Mouse (Mus musculus): ENCODE measurements around the gene Cops2.

Cops2 gene

GRCm38 (mm10) chr2:125820397-125820796 is 38.5 kb downstream of the Cops2 start:
- DNase-seq: no peak

DNA sequence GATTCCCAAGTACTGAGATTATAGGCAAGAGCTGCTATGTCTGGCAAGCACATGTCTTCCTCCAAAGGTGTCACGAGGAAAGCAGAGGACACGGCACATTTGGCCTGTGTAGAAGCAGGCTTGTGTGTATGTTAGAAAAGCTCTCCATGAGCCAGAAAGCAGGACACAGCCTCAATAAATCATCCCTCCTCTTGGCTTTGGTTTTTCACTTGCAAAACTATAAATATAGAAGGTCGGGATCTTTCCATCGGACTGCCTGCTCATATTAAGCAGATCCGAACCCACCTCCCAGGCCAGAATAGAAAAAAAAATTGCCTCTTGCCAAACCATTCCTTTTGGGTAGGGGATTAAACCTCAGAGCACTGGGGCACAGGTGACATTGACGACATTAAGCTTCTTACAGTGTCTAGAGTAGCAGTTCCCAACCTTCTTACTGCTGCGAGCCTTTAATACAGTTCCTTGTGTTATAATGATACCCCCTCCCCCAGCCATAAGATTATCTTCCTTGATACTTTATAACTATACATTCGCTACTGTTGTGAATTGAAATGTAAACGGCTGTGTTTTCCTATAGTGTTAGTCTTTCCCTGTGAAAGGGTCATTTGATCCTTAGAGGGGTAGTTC is 44.9 kb downstream of the Cops2 start:
- DNase-seq: no peak

DNA sequence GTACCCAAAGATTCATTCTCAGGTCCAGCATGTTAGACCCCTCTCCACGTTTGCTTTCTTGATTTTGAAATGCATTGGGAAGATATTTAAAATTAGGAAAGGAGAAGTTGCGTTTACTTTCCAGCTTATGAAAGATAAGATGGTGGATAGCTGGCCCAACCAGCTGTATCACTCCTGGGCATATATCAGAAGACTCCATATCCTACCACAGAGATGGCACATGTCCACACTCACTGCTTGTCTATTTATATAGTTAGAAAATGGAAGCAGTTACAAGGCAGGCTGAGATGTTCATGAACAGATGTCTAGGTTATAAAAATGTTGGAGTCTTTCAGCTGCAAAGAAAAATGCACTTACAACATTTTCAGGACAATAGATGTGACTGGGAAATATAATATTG is 47.6 kb downstream of the Cops2 start:
- no peak for DNase-seq

DNA sequence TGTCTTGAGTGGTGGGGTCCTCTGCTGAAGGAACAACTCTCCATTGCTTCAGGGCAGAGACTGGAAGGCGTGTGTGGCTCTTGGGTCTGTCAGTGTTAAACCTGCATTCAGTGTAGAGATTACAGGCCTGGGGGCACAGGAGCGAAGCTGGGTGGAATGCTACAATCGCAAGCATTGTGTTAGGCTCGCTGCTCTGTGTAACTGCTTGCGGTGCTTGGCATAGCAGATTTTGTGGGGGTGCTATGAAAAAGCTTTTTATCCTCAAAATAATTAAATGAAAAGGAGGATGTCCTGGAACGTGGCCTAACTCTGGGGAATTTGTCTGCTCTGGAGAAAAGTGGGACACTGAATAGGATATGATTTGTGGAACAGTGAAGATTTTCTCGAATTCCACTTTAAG is 49.4 kb downstream of the Cops2 start:
- DNase-seq: no peak

DNA sequence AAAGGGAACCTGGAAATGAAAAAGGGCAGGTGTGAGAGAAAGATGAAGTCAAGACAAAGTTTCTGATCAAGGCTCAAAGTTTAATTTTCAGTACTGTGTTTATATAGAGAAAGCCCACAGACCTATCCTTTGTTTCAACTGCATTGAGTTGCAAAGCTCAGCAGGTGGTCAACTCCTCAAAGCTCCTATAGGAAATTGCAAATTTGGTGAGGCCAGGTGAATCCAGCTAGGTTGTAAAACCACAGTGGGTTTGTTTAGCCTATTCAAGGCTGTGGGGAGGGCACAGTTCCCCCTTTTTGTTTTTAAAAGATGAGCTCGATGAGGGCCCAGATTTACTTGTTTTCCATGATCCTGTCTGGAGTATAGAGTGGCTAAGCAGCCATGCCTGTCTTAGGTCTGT is 53.1 kb downstream of the Cops2 start:
- DNase-seq: no peak

DNA sequence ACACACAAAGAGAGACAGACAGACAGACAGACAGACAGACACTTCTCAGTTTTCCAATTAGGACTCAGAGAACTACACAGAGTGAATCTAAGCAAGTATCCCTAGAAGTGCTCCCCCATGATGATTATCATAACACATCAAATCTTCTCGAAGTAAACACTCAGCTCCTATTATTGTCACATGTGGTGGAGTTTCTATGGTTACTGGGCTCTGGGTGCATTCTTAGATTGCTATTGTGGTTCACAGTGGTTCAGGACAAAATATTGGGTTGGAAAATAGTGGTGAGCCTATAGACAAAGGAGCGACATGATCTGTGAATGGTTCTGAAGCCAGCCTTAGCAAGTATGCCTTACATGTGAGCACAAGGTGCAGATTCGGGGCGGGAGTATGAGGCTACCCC is 57.0 kb downstream of the Cops2 start:
- no peak for DNase-seq

GRCm38 (mm10) chr2:125801038-125801437 is 57.9 kb downstream of the Cops2 start:
- no peak for DNase-seq

- DNase-seq: no peak
Measured at GRCm38 (mm10) chr2:125800428-125800827, 58.5 kb downstream of the Cops2 start.

- DNase-seq: no peak
Measured at GRCm38 (mm10) chr2:125797872-125798271, 61.1 kb downstream of the Cops2 start.

DNA sequence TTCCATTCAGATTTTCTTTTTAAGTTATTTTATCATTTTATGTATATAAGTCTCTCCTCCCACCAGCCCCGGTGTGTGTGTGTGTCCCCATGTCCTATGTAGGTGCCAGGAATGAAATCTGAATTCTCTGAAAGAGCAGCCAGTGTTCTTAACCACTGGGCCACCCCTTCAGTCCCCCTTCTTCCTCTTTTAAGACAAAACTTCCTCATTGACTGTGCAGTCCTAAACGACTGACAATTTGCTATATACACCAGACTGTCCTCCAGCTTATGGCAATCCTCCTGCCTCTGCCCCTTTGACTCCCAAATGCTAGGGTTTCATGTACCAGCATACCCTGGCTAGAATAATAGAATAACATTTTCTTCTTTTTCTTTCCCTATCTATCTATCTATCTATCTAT is 63.8 kb downstream of the Cops2 start:
- no peak for DNase-seq

GRCm38 (mm10) chr2:125794166-125794565 is 64.8 kb downstream of the Cops2 start:
- DNase-seq: no peak

DNA sequence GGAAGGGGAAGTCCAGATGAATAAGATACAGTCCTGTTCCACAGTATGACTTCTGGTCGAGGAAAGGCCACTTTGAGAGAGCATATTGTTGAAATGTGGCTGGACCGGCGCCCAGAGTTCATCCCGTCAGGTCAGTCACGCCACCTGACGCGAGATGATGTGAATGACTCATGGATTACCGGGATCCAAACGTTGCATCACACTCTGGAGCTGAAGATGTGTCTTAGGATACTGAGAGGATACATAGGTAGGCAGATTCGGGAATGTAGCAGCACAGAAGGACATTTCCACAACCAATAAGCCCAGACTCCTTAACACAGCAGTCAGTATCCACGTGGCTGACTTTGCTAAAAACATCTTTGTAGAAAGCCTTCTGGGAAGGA is 66.1 kb downstream of the Cops2 start:
- no peak for DNase-seq

- peak in 1 of 2 experiments; percentile 9 for DNase-seq
Measured at GRCm38 (mm10) chr2:125792144-125792878, 66.6 kb downstream of the Cops2 start.

DNA sequence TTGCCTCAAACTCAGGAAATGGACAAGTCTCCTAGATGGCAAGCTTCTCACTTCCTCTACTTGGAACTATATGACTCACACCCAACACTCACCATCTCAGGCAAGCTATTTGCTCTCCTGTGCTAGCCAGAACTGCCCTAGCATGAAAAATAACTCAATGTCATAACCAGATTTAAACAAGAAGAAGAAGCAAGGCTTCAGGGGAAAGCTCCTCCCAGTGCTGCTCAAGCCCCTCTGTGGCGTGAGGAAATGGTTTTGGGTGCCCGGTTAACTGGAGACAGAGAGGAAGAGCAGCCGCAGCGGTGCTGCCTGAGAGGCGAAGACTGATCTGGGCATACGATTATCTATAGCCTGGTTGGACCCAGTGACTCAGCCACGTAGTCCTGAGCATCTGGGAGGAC is 67.5 kb downstream of the Cops2 start:
- DNase-seq: peak in 1 of 2 experiments; percentile 10

DNA sequence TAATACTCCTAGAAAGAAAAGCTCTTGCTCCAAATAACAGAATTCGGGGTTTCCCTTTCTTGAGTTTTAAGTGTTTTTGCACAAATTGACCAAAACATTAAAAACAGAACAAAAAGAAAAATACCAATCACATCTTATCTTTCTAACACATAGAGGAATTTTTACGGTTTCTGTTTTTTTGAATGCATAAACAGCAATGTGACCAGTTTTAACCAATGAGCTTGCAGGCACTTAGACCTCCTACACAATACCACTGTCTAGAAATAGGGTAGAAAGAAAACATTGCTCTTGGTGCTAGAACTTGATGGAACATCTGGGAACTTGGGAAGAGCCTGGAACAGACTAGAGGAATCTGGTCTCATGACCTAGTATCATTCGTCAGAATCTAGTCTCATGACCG is 68.7 kb downstream of the Cops2 start:
- no peak for DNase-seq

- no peak for DNase-seq
Measured at GRCm38 (mm10) chr2:125789265-125789664, 69.7 kb downstream of the Cops2 start.

- no peak for DNase-seq
Measured at GRCm38 (mm10) chr2:125788785-125789184, 70.2 kb downstream of the Cops2 start.

GRCm38 (mm10) chr2:125788351-125788750 is 70.6 kb downstream of the Cops2 start:
- no peak for DNase-seq

DNA sequence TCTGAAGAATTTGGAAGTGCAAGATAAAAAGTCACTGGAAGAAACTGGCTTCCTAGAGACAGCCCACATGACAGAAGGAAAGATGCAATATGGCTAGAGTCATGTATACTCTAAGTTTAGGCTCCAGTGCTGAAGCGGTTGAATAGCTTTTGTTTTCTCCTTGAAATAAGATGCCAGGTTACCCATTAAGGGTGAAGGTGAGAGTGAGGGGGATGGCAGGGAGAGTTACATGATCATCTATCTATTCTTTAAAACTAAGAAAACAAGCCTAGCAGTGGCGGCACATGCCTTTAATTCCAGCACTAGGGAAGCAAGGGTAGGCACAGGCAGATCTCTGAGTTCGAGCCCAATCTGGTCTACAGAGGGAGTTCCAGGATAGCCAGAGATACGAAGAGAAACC is 73.9 kb downstream of the Cops2 start:
- no peak for DNase-seq

DNA sequence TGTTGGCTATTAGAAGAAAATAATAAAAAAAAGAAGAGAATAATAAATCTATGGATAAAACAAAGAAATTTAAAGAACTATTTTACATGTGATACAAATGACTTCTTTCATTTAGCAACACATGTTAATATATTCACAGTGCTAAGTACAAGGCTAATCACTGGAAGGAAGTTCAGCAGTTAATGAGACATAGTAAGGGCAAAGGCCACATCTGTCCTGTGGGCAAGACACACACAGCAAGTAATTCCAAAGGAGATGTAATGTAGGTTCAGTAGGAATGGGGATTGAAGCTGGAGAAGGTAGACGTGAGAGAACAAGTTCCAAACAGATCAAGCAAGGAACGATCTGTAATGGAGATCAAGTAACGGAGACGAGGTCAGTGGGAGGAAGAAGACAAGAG is 74.5 kb downstream of the Cops2 start:
- no peak for DNase-seq

- DNase-seq: no peak
Measured at GRCm38 (mm10) chr2:125783868-125784267, 75.1 kb downstream of the Cops2 start.

- DNase-seq: peak; percentile 82 to 83
Measured at GRCm38 (mm10) chr2:125782719-125783109, 76.2 kb downstream of the Cops2 start, which contains the start of gene Secisbp2l. Gene Secisbp2l, minus strand, starts transcription at chr2:125782870.

DNA sequence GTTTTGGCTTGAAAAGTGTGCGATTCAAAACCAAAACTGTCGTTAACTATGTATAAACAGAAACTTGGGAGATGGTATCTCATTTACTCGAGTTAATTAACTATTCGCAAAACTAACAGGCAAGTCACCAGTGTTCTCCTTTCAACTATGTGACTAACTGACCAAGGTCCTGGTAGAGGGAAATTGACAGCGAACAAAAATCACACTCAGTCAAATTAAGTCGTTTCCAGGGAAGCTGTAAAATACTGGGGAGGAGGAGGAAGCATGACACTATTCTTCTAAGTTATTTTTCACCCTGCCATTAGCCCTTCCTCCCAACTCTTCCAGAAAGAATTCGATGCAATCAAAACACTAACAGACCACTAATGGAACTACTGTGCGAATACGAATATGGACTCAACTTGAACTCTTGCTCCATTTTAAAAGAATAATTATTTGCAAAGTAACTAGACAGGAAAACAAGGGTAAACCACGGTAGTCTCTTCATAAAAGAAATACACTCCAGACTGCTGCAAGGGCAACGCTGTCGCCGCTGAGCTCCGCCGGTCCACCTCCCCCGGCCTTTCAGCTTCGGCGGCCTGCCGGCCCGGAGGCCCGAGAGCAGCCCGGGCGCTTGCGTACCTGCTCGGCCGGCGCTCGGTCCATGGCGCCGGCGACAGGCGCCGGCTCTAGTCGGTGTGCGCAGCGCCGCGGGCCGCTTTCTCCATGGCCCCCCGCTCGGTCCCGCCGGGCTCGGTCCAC is 76.8 kb downstream of the Cops2 start:
- DNase-seq: no peak

DNA sequence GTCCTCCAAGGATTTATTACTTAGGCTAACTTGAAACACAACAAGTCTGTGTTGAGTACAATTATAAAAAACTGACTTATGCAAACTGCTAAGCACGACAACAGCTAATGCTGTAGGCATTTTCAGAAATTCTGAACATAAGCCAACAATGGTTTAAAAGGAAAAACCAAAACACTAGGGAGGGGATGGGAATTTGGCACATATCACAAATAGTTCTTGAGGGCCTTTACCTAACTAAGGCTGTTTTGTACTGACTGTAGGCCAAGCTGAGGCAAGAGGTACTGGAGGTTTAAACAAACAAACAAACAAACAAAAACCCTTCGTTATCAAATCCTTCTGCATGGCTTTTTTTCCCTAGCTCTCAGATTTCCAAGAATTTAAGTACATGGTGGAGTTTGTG is 77.9 kb downstream of the Cops2 start:
- DNase-seq: no peak

Measured in thymus, adult 18-20 months (tissue).